9 mouse cellular contexts compared by ENCODE assay signal in the genomic region with DNA sequence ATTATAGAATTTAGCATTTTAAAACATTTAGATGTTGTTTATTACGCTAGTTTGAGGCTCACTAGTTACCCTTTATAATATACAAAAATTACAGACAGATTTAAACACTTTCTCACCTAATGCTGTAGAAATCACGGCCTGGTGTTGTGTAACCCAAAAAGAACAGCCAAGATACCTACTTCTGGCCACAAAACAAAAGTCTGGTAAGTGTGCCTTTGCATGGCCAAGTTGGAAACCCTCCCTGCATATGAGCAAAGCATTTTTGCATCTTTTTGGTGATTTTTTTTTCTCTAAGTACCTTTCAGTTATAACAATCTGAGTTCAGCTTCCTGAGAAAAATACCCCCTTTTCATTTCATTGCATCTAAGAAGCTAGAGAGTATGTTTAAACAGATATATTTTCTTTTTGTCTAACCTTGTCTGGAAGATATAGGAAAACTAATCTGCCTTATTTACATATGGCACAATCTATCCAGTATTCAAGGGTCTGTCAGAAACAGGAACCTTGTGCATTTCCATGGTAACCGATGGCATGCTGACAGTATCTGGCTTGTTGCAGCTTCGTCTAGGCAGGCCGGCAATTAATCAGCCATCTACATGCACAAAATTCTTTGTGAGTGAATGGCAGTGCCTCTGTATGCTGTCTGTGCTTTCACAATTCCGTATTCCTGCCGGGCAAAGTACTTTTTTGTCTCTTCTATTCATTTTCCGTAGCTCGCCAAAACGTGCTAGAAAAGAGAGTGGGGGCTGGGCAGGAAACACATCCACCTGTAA.
DNase-seq lines count a peak whose midpoint lies in the region; ATAC-seq lines count a peak whose summit lies in the region.
"Had no signal": no experiment of that assay in that cellular context is flagged by ENCODE, and none has a peak within 500 bp of the region (broad histone marks: within the 10 kb centered on the region; RNA-seq: fewer than 3 reads in every experiment).

No protein-coding gene starts in this region.

- no peaks in the 10 kb centered on the region for H3K27me3 ChIP-seq in forebrain, embryonic 12.5 days
- H3K27me3 ChIP-seq in heart, embryonic 12.5 days (replicated peaks), result no peaks in the 10 kb centered on the region

- H3K4me2 ChIP-seq in forebrain, embryonic 12.5 days, result peak overlapping the region; percentile 36
- no peak overlapping the region for H3K4me2 ChIP-seq in heart, embryonic 12.5 days

- H3K9ac ChIP-seq in forebrain, embryonic 12.5 days, result no peak overlapping the region
- no peak overlapping the region for H3K9ac ChIP-seq in heart, embryonic 12.5 days

- H3K4me1 ChIP-seq in forebrain, embryonic 12.5 days, result peaks cover 10% of the 10 kb centered on the region
- H3K4me1 ChIP-seq in heart, embryonic 12.5 days (replicated peaks), result no peaks in the 10 kb centered on the region

- DNase-seq in right cerebral cortex, adult 18-20 months, result peak; percentile 2
- no peak for DNase-seq in right cerebral cortex, postnatal 36 days (ENCODE audit: low spot score in 2 of 2)
- DNase-seq in layer of hippocampus, postnatal 14 days (ENCODE audit: low spot score in 2 of 2), result peak; percentile 24 to 66
- DNase-seq in right cerebral cortex, postnatal 4 days, result peak; percentile 30
- no peak for DNase-seq in heart, postnatal 10 days
- DNase-seq in gastrocnemius, adult 8-10 months (ENCODE audit: low spot score in 2 of 2), result no peak

- peak overlapping the region; percentile 89 for H3K27ac ChIP-seq in forebrain, embryonic 12.5 days
- no peak overlapping the region for H3K27ac ChIP-seq in heart, embryonic 12.5 days (ENCODE audit: poor library complexity, severe bottlenecking)

- intact Hi-C loops in heart, postnatal 10 days (cut with DNase I), result no loop called here

- WGBS in forebrain, embryonic 12.5 days, result 19% methylated on average over 10 of the region's 10 CpGs
- WGBS in heart, embryonic 12.5 days, result 61% methylated on average over 10 of the region's 10 CpGs

- ATAC-seq in forebrain, embryonic 12.5 days (ENCODE audit: low FRiP score), result peak; percentile 94
- no peak for ATAC-seq in heart, embryonic 12.5 days (ENCODE audit: insufficient number of reproducible peaks, low FRiP score)

- H3K36me3 ChIP-seq in forebrain, embryonic 12.5 days (replicated peaks), result no peaks in the 10 kb centered on the region
- no peaks in the 10 kb centered on the region for H3K36me3 ChIP-seq in heart, embryonic 12.5 days

- no peaks in the 10 kb centered on the region for H3K9me3 ChIP-seq in forebrain, embryonic 12.5 days
- no peaks in the 10 kb centered on the region for H3K9me3 ChIP-seq in heart, embryonic 12.5 days (replicated peaks)

- no peak overlapping the region for H3K4me3 ChIP-seq in forebrain, embryonic 12.5 days (replicated peaks)
- no peak overlapping the region for H3K4me3 ChIP-seq in heart, embryonic 12.5 days
- H3K4me3 ChIP-seq: erythroblast, embryonic 14.5 days had no signal

Comparison
In these comparisons a context has a peak if more than half of its experiments do, and no peak if none do; other contexts are left out.
1. DNase-seq: peak in right cerebral cortex, adult 18-20 months (single experiment), layer of hippocampus, postnatal 14 days (2 of 2) and right cerebral cortex, postnatal 4 days (single experiment); none in right cerebral cortex, postnatal 36 days (0 of 2), heart, postnatal 10 days (0 of 2) and gastrocnemius, adult 8-10 months (0 of 2).